ENCODE assay signal across 8 mouse cellular contexts in genomic region chr14:118422351-118423001, GRCm38 (mm10).
DNase-seq lines count a peak whose midpoint lies in the region; ATAC-seq lines count a peak whose summit lies in the region.

No protein-coding gene starts in this region.

- DNase-seq in kidney, postnatal 4 days: peak; percentile 7 to 16
- no peak for DNase-seq in kidney, adult 9 months
- peak; percentile 26 to 43 for DNase-seq in left cerebral cortex, postnatal 10 days (ENCODE audit: extremely low spot score in 1 of 2, low spot score in 2 of 2)
- no peak for DNase-seq in adrenal gland, postnatal 4 days (ENCODE audit: low spot score in 2 of 2)
- DNase-seq in ovary, postnatal 14 days (ENCODE audit: low spot score): no peak
- DNase-seq in thymus, postnatal 36 days: no peak

- peaks cover 10% of the 10 kb centered on the region for H3K4me1 ChIP-seq in forebrain, embryonic 15.5 days
- peaks cover 9% of the 10 kb centered on the region for H3K4me1 ChIP-seq in midbrain, embryonic 15.5 days

- H3K27ac ChIP-seq in forebrain, embryonic 15.5 days (replicated peaks): no peak overlapping the region
- H3K27ac ChIP-seq in midbrain, embryonic 15.5 days: peak overlapping the region; percentile 38; the same call in 1 of the 2 replicates

- under 1% methylated on average over 17 of the region's 17 CpGs for WGBS in forebrain, embryonic 15.5 days
- WGBS in midbrain, embryonic 15.5 days: 2% methylated on average over 17 of the region's 17 CpGs

- peak; percentile 83 for ATAC-seq in forebrain, embryonic 15.5 days (replicated peaks)
- ATAC-seq in midbrain, embryonic 15.5 days (replicated peaks): peak; percentile 68

- H3K4me2 ChIP-seq in forebrain, embryonic 15.5 days (replicated peaks): peak overlapping the region; percentile 71
- peak overlapping the region; percentile 75 for H3K4me2 ChIP-seq in midbrain, embryonic 15.5 days

- H3K9me3 ChIP-seq in forebrain, embryonic 15.5 days: no peaks in the 10 kb centered on the region
- peaks cover 5% of the 10 kb centered on the region; the same call in 1 of the 2 replicates for H3K9me3 ChIP-seq in midbrain, embryonic 15.5 days

- peak overlapping the region; percentile 45 for H3K9ac ChIP-seq in forebrain, embryonic 15.5 days (replicated peaks)
- peak overlapping the region; percentile 35 for H3K9ac ChIP-seq in midbrain, embryonic 15.5 days

- H3K36me3 ChIP-seq in forebrain, embryonic 15.5 days: no peaks in the 10 kb centered on the region
- no peaks in the 10 kb centered on the region for H3K36me3 ChIP-seq in midbrain, embryonic 15.5 days (replicated peaks)

- peaks cover 5% of the 10 kb centered on the region; the same call in 1 of the 2 replicates for H3K27me3 ChIP-seq in forebrain, embryonic 15.5 days
- H3K27me3 ChIP-seq in midbrain, embryonic 15.5 days (replicated peaks): peaks cover 3% of the 10 kb centered on the region; the same call in 1 of the 2 replicates

- peak overlapping the region; percentile 38 for H3K4me3 ChIP-seq in forebrain, embryonic 15.5 days
- peak overlapping the region; percentile 38 for H3K4me3 ChIP-seq in midbrain, embryonic 15.5 days

- intact Hi-C loops in left cerebral cortex, postnatal 10 days (cut with DNase I): no loop called here

Comparison
In these comparisons a context has a peak if more than half of its experiments do, and no peak if none do; other contexts are left out.
1. DNase-seq: peak in kidney, postnatal 4 days (2 of 2) and left cerebral cortex, postnatal 10 days (2 of 2); none in kidney, adult 9 months (single experiment), adrenal gland, postnatal 4 days (0 of 2), ovary, postnatal 14 days (single experiment) and thymus, postnatal 36 days (0 of 2).